Mouse (Mus musculus) hindbrain, embryonic 16.5 days (tissue): Measurements from ENCODE around the gene Mrgpre. TPM values are rescaled to one million over a fixed set of nuclear protein-coding genes. Genes with fewer than 3 reads are reported as not detected.

Experiments used
- ATAC-seq: fragments of 200-750 bp; cut with Nextera tagmentation; 2 replicates; pipeline ENCODE4 v1.8.0; 2017; ENCODE audit warnings: moderate TSS enrichment, moderate library complexity
- H3K27ac ChIP-seq: fragments of 300-500 bp; sonication (generic); 2 replicates; pipeline ENCODE4 v1.5.1; 2014; ENCODE audit warnings: low read depth, mild to moderate bottlenecking, control low read depth, low read length, moderate library complexity
- H3K27me3 ChIP-seq: fragments of 300-500 bp; sonication (generic); replicated peaks from 2 replicates; pipeline ENCODE4 v1.6.1; 2014; ENCODE audit warnings: low read length; ENCODE audit not compliant: control insufficient read depth, insufficient read depth
- H3K36me3 ChIP-seq: fragments of 300-500 bp; sonication (generic); 2 replicates; pipeline ENCODE4 v1.6.1; 2014; ENCODE audit warnings: mild to moderate bottlenecking, low read length, moderate library complexity, mixed read lengths; ENCODE audit not compliant: control insufficient read depth, insufficient read depth
- H3K4me1 ChIP-seq: fragments of 300-500 bp; sonication (generic); 2 replicates; pipeline ENCODE4 v1.6.1; 2014; ENCODE audit warnings: low read depth, low read length; ENCODE audit not compliant: control insufficient read depth, insufficient read depth
- H3K4me2 ChIP-seq: fragments of 300-500 bp; sonication (generic); 2 replicates; pipeline ENCODE4 v1.6.1; 2014; ENCODE audit warnings: mild to moderate bottlenecking, low read length, control low read depth, moderate library complexity
- H3K4me3 ChIP-seq: fragments of 300-500 bp; sonication (generic); 2 replicates; pipeline ENCODE4 v1.5.1; 2014; ENCODE audit warnings: mild to moderate bottlenecking, low read length, control low read depth, moderate library complexity
- H3K9ac ChIP-seq: fragments of 300-500 bp; sonication (generic); 2 replicates; pipeline ENCODE4 v1.6.1; 2014; ENCODE audit warnings: low read depth, mild to moderate bottlenecking, control low read depth, low read length, moderate library complexity
- H3K9me3 ChIP-seq: fragments of 300-500 bp; sonication (generic); 2 replicates; pipeline ENCODE4 v1.6.1; 2014; ENCODE audit warnings: mild to moderate bottlenecking, low read length, moderate library complexity; ENCODE audit not compliant: control insufficient read depth
- WGBS: fragments of 180-500 bp; shearing (Covaris S2); extraction: QIAGEN DNeasy Blood & Tissue Kit; methylation state at CpG from one replicate; pipeline ENCODE4 v1.1.7; 2014; 5-methylcytosine and 5-hydroxymethylcytosine counted together
- polyA plus RNA-seq: library from polyadenylated mRNA; unstranded; fragments of >200 nt; fragmentation: Nextera tagmentation; extraction: Ambion mirVana; gene quantifications from 2 replicates; pipeline ENCODE4 v1.2.1, GENCODE M21; 2015

The Mrgpre gene
- polyA plus RNA-seq, 1 experiment from 2014 or later = 10.8 TPM

DNA sequence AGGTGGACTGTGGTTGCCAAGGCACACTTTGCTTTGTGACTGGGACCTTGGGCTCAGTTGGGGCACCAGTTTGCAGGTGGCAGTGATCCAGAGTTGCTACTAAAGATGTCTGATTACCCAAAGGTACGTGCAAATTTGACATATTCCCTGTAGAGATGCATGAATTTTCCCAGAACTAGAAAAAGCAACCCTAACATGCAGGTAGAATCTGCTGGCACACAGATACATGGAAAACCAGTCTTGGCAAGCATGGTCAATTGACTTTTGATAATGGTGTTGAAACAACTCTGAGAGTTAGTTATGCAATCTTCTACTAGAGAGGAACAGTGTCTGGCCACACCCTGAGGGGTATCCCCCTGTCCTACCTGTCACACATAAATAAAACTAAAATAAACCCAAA is 32.9 kb downstream of the Mrgpre start:
- H3K27ac ChIP-seq = no peak overlapping the region
- no peak for ATAC-seq
- WGBS = 71% methylated on average over 1 of the region's 1 CpGs
- no peaks in the 10 kb centered on the region for H3K36me3 ChIP-seq
- peaks cover 7% of the 10 kb centered on the region for H3K4me1 ChIP-seq
- no peak overlapping the region for H3K4me2 ChIP-seq
- no peak overlapping the region for H3K9ac ChIP-seq
- H3K9me3 ChIP-seq = no peaks in the 10 kb centered on the region
- H3K4me3 ChIP-seq = no peak overlapping the region
- H3K27me3 ChIP-seq = peaks cover 4% of the 10 kb centered on the region

DNA sequence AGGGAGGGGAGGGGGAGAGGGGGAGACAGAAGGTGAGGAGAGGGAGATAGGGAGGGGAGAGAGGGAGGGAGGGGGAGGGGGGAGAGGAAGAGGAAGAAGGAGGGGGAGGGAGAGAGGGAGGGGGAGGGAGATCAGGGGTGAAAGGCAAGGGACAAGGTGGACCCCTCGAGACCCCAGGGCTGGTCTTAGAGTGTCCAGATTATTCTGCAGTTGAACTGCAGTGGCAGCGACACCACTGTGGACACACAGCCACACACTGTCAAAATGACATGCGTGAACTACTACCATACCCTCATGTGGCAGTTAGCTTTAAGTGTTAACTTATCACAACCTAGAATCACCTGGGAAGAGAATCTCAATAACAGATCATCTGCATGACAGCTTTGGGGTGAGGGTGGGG is 35.3 kb downstream of the Mrgpre start:
- 59% methylated on average over 3 of the region's 3 CpGs for WGBS
- Histone ChIP-seq H3K27me3 (no peaks in the 10 kb centered on the region), H3K4me2 (no peak overlapping the region), H3K9ac (no peak overlapping the region), H3K4me3 (no peak overlapping the region), H3K27ac (no peak overlapping the region; the same call in 1 of the 2 replicates), H3K4me1 (peaks cover 7% of the 10 kb centered on the region), H3K36me3 (no peaks in the 10 kb centered on the region), H3K9me3 (no peaks in the 10 kb centered on the region)
- ATAC-seq = no peak

DNA sequence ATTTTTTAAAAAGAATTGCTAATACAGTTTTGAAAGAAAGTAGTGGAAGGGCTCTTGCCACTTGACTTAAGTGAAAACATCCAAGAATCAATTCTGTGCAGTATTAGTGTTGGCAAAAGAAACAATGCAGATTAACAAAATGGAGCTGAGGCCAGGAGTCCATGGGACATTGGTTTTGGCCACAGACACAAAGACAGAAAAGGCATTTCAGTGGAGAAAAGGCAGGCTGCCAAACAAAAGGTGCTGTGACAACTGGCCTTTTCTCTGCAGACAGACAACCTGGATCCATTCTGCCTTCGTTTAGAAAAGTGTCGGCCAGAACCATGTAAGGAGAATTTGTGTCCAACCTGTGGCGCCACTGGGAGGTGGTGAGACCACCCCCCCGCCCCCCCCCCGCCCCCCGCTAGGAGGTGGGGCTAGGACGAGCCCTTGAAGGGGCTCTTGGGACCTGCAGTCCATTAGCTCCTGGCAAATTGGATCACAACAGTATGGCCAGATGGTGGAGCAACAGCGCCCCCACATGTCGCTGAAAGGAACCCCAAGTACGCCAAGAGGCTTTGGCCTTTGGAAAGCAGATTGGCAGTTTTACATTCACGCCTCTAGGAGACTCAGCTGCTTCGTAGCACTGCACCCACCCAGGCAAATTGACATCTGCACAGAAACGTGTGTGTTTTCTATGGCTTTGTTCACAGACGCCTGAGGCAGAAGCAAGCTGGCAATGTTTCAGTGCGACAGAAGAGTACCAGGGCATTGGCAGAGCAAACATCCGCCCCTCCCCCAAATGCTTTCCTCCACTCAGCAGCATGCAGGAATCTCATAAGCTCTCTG is 36.0 kb downstream of the Mrgpre start:
- H3K4me2 ChIP-seq = peak overlapping the region; percentile 51
- peaks cover 7% of the 10 kb centered on the region for H3K4me1 ChIP-seq
- no peaks in the 10 kb centered on the region for H3K27me3 ChIP-seq
- no peaks in the 10 kb centered on the region for H3K9me3 ChIP-seq
- peak; percentile 92 for ATAC-seq
- H3K36me3 ChIP-seq = no peaks in the 10 kb centered on the region
- H3K4me3 ChIP-seq = peak overlapping the region; percentile 23; the same call in 1 of the 2 replicates
- peak overlapping the region; percentile 60 for H3K27ac ChIP-seq
- WGBS = 1% methylated on average over 16 of the region's 16 CpGs
- H3K9ac ChIP-seq = peak overlapping the region; percentile 34

DNA sequence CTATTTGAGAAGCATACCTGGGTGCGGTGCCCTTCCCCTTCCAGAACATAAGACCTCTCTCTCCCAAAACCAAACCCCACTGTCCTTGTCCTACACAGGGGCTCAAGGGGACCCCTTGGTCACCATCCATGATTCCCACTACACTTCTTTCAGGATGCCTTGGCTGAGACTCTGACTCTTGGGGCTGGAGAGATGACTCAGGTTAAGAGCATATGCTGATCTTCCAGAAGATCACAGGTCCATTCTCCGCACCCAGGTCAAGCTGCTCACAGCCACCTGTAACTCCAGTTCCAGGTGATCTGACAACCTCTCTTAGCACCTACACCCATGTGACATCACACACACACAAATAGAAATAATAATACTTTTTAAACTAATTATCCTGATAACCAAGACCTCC is 43.6 kb downstream of the Mrgpre start:
- 15% methylated on average over 2 of the region's 2 CpGs for WGBS
- Histone ChIP-seq H3K36me3 (no peaks in the 10 kb centered on the region), H3K9me3 (no peaks in the 10 kb centered on the region), H3K4me2 (peak overlapping the region; percentile 88), H3K9ac (peak overlapping the region; percentile 81), H3K4me3 (peak overlapping the region; percentile 48), H3K27me3 (no peaks in the 10 kb centered on the region), H3K4me1 (peaks cover 29% of the 10 kb centered on the region), H3K27ac (peak overlapping the region; percentile 39; the same call in 1 of the 2 replicates)
- ATAC-seq = no peak; the same call in 1 of the 2 replicates

DNA sequence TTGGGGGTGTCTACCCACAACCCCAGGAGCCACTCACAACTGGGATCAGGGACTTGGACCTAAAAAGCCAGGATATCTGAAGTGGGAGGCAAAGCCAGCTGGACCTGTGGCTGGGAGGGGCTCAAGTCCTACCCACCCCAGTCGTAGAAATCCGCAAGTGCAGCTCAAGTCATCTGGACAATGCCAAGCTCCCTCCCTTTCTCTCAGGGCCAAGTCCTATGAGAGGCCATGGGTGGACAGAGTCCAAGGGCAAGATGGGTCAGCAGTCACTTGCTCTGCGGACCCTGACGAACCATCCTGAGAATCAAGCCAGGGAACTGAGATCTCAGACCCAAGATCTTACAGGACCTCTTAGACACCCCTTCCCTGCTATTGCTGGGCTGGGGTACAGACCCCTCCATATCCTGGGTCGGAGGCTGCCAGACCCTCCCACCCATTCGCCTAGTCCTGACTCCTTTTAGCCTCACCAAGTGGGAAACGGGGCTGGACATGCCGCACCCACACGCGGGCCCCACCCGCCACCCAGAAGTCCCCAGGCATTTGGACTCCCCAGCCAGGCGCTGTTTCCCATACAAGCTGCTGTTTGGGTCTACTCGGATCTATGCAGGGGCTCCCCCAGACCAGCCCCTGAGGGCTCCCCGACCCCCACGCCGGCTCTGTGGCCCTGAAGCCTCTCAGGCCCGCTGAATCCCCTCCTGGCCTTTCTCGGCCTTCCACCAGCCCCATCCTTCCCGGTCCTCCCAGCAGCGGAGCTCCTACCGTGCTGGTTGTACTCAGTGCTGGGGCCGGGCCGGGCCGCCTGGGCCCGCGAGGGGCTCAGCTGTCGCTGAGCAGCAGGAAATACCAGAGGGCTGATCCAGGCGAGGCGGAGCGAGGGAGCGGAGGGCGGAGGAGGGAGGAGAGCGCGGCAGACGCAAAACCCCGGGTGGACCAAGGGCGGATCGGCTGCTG is 44.5 kb downstream of the Mrgpre start:
- no peaks in the 10 kb centered on the region for H3K27me3 ChIP-seq
- 3% methylated on average over 37 of the region's 38 CpGs for WGBS
- H3K4me1 ChIP-seq = peaks cover 29% of the 10 kb centered on the region
- H3K36me3 ChIP-seq = no peaks in the 10 kb centered on the region
- peak overlapping the region; percentile 48 for H3K4me3 ChIP-seq
- peak overlapping the region; percentile 88 for H3K4me2 ChIP-seq
- peak; percentile 90 for ATAC-seq
- peak overlapping the region; percentile 81 for H3K9ac ChIP-seq
- no peaks in the 10 kb centered on the region for H3K9me3 ChIP-seq
- peak overlapping the region; percentile 39 for H3K27ac ChIP-seq

DNA sequence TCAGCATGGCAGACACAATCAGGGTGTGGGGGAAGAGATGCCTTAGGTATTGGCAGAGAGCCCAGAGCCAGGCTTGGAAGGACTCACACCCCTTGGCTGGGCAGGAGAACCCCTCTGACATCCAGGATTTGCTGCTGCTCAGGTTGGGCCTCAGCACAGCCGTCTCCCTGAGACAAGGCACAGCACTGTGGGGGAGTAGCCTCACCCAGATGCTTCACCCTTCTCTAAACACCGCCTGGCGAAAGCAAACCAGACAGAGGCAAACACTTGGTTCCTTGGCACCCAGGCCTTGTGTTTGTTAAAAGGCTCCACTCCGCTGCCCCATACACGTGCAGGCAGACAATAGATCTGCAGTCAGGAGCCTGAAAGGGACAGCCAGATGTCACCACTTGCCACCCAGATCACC is 45.7 kb downstream of the Mrgpre start:
- no peaks in the 10 kb centered on the region for H3K9me3 ChIP-seq
- no peaks in the 10 kb centered on the region for H3K36me3 ChIP-seq
- 4% methylated on average over 5 of the region's 5 CpGs for WGBS
- ATAC-seq = peak; percentile 44
- peak overlapping the region; percentile 39 for H3K27ac ChIP-seq
- peak overlapping the region; percentile 48 for H3K4me3 ChIP-seq
- H3K9ac ChIP-seq = peak overlapping the region; percentile 81
- H3K4me1 ChIP-seq = peaks cover 29% of the 10 kb centered on the region
- peak overlapping the region; percentile 88 for H3K4me2 ChIP-seq
- H3K27me3 ChIP-seq = no peaks in the 10 kb centered on the region

DNA sequence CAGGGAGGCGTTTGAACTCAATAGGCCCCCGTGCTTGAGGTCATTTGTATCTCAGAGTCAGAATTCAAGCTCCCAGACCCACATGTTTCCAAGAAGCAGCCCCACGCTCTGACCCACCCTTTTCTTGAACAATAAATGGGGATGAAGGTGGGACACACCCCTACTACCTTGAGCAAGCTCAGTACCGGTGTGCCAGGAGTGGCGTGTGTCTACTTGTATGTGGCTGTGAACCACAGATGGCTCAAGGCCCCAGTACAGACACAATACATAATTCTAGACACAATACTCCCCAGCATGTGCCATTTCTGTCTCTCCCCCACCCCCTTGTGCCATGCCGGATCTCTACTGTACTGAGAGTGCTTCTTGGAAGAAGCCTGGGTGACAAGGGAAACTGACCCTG is 46.1 kb downstream of the Mrgpre start:
- no peak; the same call in 1 of the 2 replicates for ATAC-seq
- Histone ChIP-seq H3K27ac (peak overlapping the region; percentile 39), H3K27me3 (no peaks in the 10 kb centered on the region), H3K36me3 (no peaks in the 10 kb centered on the region), H3K4me3 (peak overlapping the region; percentile 48), H3K4me2 (peak overlapping the region; percentile 88), H3K4me1 (peaks cover 29% of the 10 kb centered on the region), H3K9me3 (no peaks in the 10 kb centered on the region), H3K9ac (peak overlapping the region; percentile 81)
- WGBS = 46% methylated on average over 6 of the region's 6 CpGs

DNA sequence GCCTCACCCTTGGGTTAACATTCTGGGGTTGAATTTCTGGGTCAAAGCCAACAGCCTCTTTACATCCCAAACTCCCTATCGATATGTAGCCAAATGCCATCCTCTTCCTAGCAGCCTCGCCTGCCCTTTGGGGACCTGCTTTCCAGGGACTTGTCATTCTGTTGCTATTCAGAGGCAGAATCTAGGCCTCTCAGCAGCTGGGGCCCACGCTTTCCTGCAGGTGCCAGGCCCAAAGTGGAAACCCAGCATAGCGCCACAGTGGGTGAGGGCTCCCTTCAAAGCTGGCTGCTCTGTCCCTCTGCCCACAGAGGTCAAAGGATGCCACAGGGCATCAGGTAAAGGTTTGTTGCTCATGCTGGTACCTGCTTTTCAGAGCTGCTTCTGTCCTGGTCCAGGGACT is 50.6 kb downstream of the Mrgpre start:
- Histone ChIP-seq H3K36me3 (no peaks in the 10 kb centered on the region), H3K9me3 (no peaks in the 10 kb centered on the region), H3K27me3 (no peaks in the 10 kb centered on the region), H3K9ac (no peak overlapping the region), H3K4me1 (peaks cover 18% of the 10 kb centered on the region), H3K27ac (no peak overlapping the region), H3K4me2 (no peak overlapping the region), H3K4me3 (no peak overlapping the region)
- 76% methylated on average over 4 of the region's 4 CpGs for WGBS
- no peak for ATAC-seq

DNA sequence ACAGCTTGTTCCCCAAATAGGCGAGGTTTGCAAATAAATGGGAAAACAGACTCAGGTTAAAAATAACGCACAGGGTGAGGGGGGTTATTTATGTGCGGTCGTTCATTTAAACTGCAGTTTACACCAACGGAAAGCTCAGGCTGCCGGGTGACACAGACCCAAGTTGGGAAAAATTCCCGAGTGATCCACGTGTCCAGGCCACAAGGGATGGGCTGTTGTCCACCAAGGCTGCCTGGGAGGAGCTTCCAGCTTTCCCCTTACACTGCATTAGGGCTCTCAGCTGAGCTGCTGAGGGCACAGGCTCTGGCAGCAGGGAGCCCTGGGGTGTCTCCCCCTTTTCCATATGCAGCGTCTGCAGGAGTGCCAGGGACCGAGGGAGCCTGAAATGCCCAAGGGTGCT is 54.4 kb downstream of the Mrgpre start:
- no peaks in the 10 kb centered on the region for H3K9me3 ChIP-seq
- 80% methylated on average over 10 of the region's 10 CpGs for WGBS
- no peak overlapping the region for H3K9ac ChIP-seq
- H3K4me3 ChIP-seq = no peak overlapping the region
- H3K27ac ChIP-seq = no peak overlapping the region
- no peaks in the 10 kb centered on the region for H3K27me3 ChIP-seq
- no peaks in the 10 kb centered on the region; the same call in 1 of the 2 replicates for H3K4me1 ChIP-seq
- no peaks in the 10 kb centered on the region for H3K36me3 ChIP-seq
- no peak overlapping the region for H3K4me2 ChIP-seq
- no peak for ATAC-seq
